Mouse (Mus musculus) kidney, embryonic 16.5 days (tissue): ENCODE measurements around the gene Prm2. TPM values are rescaled to one million over a fixed set of nuclear protein-coding genes. Genes with fewer than 3 reads are reported as not detected.

Experiments
- ATAC-seq: fragments of 200-750 bp; cut with Nextera tagmentation; 2 replicates; pipeline ENCODE4 v1.8.0; 2017; ENCODE audit warnings: moderate TSS enrichment; ENCODE audit not compliant: low FRiP score, low TSS enrichment
- H3K27ac ChIP-seq: fragments of 300-500 bp; sonication (generic); 2 replicates; pipeline ENCODE4 v1.5.1; 2014; ENCODE audit warnings: low read length
- H3K27me3 ChIP-seq: fragments of 300-500 bp; sonication (generic); 2 replicates; pipeline ENCODE4 v1.6.1; 2014; ENCODE audit warnings: low read length, control low read depth, mixed read lengths; ENCODE audit not compliant: insufficient read depth
- H3K36me3 ChIP-seq: fragments of 300-500 bp; sonication (generic); 2 replicates; pipeline ENCODE4 v1.6.1; 2014; ENCODE audit warnings: low read length, control low read depth, mixed read lengths; ENCODE audit not compliant: insufficient read depth
- H3K4me1 ChIP-seq: fragments of 300-500 bp; sonication (generic); 2 replicates; pipeline ENCODE4 v1.6.1; 2014; ENCODE audit warnings: low read length, control low read depth, mixed read lengths; ENCODE audit not compliant: insufficient read depth
- H3K4me2 ChIP-seq: fragments of 300-500 bp; sonication (generic); replicated peaks from 2 replicates; pipeline ENCODE4 v1.6.1; 2014; ENCODE audit warnings: low read depth, low read length
- H3K4me3 ChIP-seq: fragments of 300-500 bp; sonication (generic); 2 replicates; pipeline ENCODE4 v1.5.1; 2014; ENCODE audit warnings: mild to moderate bottlenecking, low read length
- H3K9ac ChIP-seq: fragments of 300-500 bp; sonication (generic); replicated peaks from 2 replicates; pipeline ENCODE4 v1.6.1; 2014; ENCODE audit warnings: low read length
- H3K9me3 ChIP-seq: fragments of 300-500 bp; sonication (generic); 2 replicates; pipeline ENCODE4 v1.6.1; 2016; ENCODE audit warnings: low read length, control low read depth
- WGBS: fragments of 180-500 bp; shearing (Covaris S2); extraction: QIAGEN DNeasy Blood & Tissue Kit; methylation state at CpG from one replicate; pipeline ENCODE4 v1.1.7; 2014; 5-methylcytosine and 5-hydroxymethylcytosine counted together
- polyA plus RNA-seq: library from polyadenylated mRNA; unstranded; fragments of >200 nt; fragmentation: Nextera tagmentation; extraction: Ambion mirVana; gene quantifications from 2 replicates; pipeline ENCODE4 v1.2.1, GENCODE M21; 2015

The Prm2 gene
- polyA plus RNA-seq, 1 experiment from 2014 or later = not detected

DNA sequence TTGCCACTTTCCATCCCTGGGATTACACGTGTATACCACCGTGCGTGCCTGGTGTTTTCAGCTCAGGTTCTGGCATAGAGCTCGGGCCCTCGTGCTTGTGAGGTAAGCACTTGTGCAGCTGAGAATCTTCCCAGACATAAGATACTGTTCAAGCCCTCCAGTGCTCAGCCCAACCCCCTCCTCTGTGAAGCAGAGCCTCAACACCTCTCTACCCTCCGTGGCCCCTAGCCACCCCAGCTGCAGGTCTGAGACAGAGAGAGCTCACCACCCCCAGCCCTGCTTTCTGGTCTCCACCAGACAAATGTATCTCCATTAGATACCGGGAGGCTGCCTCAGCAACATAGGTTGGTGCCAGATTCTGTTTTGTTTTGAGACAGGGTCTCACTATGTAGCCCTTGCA lies 46.7 kb downstream of the Prm2 start:
- Histone ChIP-seq H3K4me1 (peaks cover 5% of the 10 kb centered on the region; the same call in 1 of the 2 replicates), H3K9me3 (no peaks in the 10 kb centered on the region), H3K4me2 (no peak overlapping the region), H3K4me3 (no peak overlapping the region), H3K36me3 (no peaks in the 10 kb centered on the region), H3K27me3 (no peaks in the 10 kb centered on the region), H3K9ac (no peak overlapping the region), H3K27ac (no peak overlapping the region)
- 50% methylated on average over 7 of the region's 7 CpGs for WGBS
- no peak; the same call in 1 of the 2 replicates for ATAC-seq

Other genes starting within 250 kb of the Prm2 start
- gene Socs1, start 10.6 kb downstream of the Prm2 start, polyA plus RNA-seq = 5.8 and 7.3 TPM in 2 replicates
- gene Tnp2, start 7.5 kb downstream of the Prm2 start, polyA plus RNA-seq = not detected in 2 replicates
- not detected in 2 replicates for gene Prm3, start 5.2 kb downstream of the Prm2 start, polyA plus RNA-seq
- not detected in 2 replicates for gene Prm1, start 9.7 kb upstream of the Prm2 start, polyA plus RNA-seq
- gene Gm11172, start 16.8 kb upstream of the Prm2 start, polyA plus RNA-seq = not detected in 2 replicates
- 2.9 and 3.5 TPM in 2 replicates for gene Rmi2, start 38.9 kb upstream of the Prm2 start, polyA plus RNA-seq